Mouse (Mus musculus): ENCODE data around the gene Fosb. TPM values are rescaled to one million over a fixed set of nuclear protein-coding genes. Genes with fewer than 3 reads are reported as not detected.

Fosb gene
- total RNA-seq, 1 experiment from 2014 or later = 1.0 TPM

DNA sequence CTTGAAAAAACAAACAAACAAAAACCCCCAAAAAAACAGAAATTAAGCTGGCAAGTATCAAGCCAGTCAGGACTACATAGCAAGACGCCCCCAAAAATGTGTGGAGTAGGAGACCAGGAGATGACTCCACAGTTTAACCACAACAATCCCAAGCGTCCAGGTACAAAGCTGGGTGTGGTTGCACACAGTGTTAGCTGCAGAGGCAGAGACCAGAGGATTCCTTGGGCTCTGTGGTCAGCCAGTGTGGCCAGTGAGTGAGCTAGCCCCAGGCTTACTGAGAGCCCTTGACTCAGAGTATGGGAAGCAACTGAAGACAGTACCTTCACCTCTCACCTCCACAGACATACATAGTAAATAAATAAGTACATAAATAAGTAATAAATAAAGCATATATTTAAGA lies 22.1 kb upstream of the Fosb start:
- no peak for DNase-seq

DNA sequence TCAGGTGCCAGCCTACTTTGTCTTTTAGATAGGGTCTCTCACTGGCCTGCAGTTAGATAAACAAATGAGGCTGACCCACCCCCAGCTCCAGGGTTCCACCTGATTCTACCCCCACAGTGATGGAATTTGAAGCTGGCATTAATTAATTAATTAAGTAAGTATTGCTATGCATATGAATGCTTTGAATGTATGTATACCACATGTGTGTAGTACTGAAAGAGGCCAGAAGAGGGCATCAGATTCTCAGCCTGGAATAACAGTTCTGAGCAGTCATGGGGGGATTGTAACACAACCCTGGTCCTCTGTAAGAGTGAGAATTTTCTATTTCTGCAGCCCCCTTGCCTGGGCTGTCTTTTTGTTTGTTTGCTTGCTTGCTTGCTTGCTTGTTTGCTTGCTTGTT lies 18.6 kb upstream of the Fosb start:
- DNase-seq = no peak

DNA sequence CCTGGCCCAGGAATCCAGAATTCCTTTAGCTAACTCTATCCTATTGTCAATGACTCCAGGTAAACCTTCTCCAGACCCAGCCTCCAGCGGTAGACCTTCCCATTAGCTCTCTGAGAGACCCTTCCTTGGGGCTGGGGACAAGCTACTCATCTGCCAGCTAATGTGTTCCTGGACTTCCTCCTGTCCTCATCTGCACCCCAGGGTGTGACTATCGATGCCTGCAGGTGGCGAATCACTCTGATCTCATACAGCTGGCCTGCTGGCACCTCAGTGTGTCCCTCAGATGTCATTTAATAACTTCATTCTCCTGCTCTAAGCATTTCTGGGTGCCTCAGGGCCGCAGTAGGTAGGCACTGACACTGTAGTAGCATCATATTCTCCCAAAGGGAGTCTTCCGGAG lies 17.9 kb upstream of the Fosb start:
- DNase-seq = no peak

DNA sequence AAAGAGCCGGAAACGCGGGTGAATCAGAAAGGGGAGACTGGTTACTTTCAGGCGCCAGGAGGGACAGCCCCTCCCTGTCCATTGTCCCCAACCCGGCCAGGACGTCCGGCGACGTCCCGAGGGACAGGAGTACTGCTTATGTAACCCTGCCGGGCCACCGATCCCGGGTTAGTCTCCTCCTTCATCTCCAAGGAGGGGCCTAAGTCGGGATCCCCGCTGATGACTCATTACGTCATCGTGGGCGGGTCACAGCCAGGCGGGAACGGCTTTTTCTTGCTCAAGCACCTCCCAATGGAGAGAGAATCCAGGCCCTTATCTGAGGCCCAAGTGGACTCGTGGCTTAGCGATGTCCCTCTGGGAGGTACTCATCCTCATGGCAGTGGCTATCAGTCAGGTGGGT lies 17.3 kb upstream of the Fosb start:
- DNase-seq = peak; percentile 91

DNA sequence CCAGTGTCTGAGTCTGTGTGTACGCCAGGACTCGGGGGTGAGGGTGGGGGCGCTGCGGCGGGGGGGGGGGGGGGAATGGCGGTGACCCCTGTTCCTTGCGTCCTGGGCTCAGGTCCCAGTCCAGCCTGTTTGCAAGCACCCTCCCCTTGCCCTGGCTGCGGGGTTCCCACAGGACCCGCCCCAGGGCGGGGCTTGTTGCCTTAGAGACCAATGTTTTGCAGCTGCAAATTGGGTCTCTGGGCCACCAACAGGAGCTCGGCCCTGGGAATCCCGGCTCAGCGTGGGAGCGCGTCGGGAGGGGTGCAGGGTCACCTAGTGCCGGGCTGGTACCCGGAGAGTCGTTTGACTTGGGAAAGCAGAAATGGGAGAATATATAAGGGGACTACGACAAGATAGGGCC lies 16.5 kb upstream of the Fosb start:
- peak; percentile 90 for DNase-seq

DNA sequence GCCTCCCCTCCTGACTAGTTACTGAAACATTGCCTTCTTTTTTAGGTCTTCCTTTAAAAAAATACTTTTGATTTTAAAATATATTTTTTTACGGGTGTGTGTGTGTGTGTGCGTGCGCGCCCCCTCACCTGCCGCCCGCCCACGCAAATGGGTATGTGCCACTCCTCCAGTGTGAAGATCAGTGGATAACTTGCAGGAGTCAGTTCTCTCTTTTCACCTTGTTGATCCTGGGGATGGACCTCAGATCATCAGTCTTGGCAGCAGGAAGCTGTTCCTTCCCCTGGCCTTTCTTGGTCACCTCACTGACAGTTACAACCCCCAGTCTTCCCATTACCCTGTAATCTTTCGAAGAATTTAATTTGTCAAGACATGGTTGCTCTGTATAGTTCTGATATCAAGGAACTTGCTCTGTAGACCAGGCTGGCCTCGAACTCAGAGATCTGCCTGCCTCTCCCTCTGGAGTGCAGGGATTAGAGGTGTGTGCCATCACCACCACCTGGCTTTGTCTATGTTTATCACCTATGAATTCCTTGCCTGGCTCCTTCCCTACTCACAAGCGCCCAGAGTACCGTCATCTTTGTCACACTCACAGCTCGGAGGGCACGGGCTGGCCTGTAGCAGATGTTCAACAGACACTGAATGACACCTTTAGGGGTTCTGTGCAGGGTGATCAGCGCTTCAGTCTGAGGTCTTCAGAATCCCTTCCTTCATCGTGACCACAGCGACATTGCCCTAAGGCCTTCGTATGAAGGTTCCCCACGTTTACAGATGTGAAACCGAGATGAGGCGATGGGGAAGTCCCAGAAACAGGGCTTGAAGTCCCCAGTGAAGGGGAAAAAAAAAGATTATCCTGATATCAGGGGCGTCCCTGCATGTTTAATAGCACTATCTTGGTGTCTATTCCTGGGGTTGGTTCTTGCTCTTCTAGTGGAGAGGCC lies 15.7 kb upstream of the Fosb start:
- DNase-seq = no peak

DNA sequence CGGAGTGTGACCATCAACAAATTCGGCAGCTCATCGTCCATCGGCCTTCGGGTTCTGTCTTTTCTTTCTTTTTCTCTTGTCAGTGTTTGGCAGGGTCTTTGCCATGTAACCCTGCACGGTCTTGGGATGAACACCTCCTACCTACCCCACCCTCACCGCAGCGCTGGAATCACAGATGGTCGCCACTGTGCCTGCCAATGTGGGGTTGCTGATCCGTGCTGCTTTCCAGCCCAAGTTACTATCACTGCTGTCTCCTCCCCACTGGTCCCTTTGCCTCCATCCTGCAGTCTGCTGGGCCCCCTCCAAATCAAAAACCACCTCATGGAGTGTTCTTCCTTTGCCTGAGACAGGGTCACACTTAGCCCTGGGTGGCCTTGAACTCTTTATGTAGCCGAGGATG lies 14.4 kb upstream of the Fosb start:
- DNase-seq = no peak

DNA sequence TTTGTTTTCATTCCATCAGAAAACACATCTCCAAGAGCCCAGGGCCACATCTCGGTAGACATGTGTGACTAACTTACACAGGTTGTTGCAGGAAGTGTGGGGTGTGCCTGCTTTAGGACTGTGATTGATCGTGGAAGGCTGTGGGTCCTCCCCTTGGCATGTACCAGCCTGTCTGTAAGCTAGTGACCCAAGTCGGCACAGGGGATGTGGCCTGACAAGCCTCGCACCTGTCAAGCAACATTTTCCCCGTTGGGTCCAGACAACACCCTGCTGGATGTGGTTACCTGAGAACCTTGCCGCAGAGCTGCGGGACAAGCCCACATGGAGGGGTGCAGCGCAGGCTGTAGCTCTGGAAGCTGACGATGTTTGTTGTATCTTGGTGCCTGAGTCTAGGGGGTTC lies 12.6 kb upstream of the Fosb start:
- no peak for DNase-seq

DNA sequence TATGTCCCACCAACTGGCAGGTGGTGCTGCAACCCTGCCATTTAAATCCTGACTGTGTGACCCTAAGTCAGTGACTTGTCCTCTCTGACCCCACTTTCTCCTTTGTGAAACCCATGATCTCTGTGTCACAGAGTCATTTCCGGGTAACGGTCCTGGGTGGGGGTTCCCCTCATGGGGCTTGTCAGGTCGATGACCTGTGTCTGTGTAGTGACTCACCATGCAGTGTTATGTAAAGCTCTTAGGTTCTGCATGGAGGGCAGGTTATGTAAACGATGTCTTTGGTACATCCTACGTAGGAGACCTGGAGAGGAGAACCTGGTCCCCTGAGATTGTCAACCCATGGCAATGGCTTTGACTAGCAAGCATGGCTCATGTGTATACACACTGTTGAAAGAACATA lies 11.6 kb upstream of the Fosb start:
- no peak for DNase-seq

DNA sequence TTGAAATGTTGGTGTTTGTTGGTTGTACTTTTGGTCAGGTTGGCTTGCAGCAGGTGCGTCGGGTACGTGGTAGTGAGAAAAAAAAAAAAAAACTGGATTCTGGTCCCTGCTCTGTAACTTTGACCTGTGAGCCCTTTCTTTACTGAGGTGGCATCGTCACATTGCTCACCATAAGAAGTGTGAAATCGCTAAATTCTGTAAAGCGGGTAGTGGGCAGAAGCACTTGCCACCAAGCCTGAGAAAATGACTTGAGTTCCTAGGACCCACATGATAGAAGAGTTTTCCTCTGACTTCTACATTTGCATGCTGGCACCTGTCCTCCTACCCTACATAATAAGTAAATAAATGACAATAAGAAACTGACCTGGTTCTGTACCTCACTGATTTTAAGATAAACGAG lies 10.8 kb upstream of the Fosb start:
- DNase-seq = no peak

DNA sequence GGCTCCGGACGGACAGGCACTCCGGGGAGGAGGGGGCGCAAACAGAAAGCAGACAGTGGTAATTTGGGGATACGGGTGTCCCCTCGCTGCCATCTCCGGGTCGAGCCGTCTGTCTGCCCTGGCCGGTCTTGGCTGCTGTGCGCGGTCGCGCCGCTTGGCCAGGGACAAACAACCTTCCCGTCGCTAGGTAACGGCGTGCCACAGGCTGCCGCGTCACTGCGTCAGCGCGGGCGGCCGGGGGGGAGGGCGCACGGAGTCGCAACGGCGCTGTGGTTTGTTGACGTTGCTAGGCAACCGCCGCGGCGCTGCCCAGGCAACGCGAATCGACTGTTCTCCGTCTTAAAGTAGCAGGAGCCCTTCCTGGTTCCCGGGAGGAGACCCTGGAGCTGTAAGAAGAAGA lies 10.1 kb upstream of the Fosb start:
- DNase-seq = peak; percentile 97

DNA sequence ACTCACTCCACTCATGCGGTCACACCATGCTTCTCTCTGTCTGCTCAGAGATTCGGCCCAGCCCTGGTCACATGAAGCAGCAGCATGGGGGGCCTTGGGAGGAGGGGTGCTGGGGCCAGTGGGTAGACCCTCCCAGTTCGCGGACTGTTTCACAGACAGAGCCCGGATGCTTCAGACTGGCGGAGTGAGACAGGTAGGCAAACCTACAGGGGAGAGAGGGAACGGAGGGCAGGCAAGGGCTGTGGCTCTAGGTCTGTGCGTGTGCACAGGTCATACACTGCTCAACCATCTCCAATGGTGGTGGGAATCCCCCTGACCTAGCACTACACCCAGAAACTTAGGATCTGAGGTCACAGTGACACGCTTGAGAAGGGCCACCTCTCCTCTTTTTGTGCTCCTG lies 9.6 kb upstream of the Fosb start:
- no peak for DNase-seq

DNA sequence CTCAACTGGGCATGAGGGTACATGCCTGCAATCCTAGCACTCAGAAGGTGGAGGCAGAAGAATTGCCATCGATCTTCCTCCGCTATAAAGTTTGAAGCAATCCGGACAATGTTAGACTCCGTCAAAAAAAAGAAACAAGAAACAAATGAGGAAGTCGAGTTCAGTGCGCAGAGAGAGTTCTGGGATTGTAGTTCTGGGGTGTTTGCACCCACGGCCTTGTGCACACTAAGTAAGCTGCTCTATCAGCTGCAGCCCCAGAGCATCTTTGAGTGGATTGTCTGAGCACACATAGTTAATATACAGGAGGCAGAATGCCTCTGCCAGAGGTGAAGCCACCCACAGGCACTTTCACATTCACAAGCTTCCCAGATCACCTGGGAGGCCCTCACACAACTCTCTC lies 8.8 kb upstream of the Fosb start:
- DNase-seq = no peak

DNA sequence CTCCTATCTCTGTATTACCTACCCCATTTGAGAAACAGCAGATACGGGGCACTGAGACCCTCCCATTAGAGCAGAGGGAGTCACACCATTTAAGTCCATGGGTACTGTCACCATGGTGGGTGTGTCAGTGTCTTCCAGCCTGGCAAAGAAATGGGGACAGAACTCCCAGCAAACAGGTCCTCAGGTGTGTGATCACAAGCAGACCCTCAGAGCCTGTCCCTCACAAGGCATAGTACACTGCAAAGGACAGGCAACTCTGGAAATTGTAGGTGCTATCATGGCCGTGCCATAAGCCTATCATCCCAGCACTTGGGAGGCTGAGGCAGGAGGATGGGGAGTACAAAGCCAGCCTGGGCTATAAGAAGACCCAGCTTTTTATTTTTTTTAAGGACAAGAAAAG lies 8.3 kb upstream of the Fosb start:
- DNase-seq = no peak

DNA sequence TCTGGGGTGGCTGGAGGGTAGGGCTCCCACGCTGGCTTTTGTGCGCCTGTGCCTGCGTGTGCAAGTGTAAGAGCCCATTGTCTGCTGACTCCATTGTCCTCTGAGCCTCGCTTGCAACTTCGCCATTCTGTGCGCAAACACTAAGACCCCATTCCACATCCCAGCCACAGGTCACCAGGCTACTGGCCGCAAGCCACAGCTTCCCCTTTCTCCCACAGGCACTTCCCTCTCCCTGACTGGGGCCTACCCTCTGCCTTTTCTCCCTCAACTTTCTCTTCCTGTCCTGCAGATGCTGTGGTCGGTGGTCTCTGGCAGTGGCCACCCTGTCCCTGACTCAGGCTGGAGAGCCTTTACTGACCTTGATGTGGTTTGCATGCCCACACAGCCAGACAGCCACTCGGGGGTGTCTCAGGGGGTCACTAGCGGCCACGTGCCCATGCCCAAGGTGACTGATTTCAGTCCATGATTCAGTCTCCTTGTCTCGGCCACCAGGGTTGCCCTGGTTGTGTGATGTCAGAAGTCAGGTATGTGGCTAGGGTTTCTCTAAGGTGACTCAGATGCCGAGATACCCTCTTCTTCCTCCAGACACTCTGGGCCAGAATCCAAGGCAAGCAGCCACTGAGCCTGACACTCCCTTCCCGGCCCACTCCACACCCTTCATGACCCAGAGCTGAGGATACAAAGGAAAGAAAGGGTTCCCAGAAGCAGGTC lies 6.8 kb upstream of the Fosb start:
- no peak for DNase-seq

DNA sequence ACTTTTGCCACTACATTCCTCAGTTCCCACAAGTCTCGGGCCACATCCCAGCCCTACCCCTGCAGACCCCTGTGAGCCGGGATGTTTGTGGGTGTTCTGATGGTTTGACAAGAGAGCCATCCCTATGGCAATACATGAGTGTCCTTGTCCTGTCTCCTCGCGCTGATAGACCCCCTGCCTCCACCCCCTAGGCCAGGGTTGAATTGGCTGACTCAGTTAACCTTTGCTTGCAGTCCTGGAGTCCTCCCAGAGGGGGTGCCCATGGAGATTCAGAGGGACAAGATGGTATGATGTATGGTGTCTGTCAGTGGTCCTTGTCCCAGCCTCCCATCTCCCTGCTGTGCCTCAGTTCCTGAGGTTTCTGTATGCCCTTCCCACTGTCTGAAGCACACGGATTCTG lies 4.2 kb upstream of the Fosb start:
- DNase-seq = no peak

DNA sequence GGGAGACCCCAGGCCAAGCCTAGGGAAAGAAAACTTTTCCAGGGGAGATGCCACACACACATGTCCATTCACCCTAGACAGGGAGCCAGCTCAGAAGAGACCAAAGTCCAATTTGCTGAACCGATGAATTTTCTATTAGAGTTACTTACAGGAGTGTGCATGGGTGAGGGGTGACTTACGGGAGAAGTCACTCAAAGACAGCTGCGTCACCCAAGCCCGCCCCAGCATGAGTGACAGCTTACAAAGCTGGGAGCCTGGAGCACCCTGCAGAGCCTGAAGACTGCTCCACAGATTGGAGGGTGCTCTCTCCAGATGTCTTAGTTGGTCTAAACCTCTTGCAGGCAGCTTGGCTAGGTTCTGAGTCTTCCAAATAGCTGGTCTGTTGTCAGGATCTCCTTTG lies 2.1 kb upstream of the Fosb start:
- DNase-seq = no peak

DNA sequence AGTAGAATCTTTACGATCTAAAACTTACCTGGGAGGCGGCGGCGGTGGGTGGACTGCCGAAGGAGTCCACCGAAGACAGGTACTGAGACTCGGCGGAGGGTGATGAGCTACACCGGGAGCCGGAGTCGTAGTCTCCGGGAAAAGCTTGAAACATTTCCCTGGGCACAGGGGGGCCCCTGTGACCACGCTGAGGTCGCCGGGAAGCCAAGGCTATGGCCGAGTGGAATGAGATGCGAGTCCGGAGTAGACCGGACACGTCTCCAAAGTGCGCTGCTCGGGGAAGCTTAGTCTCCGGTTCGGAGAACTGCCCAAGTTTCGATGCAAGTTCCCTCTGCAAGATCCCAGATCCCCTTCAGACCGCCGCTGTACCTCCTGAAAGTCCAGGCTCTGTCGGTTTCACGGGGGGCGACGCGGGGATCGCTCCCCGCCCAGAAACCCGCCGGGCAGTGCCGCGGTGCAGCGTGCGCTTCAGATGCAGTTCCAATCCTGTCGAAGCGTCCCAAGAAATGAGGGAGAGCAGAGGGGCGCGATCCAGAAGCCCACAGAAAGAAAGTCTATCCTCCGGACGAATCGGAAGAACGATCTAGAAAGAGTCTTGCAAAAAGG lies 470 bp downstream of the Fosb start:
- DNase-seq = no peak

DNA sequence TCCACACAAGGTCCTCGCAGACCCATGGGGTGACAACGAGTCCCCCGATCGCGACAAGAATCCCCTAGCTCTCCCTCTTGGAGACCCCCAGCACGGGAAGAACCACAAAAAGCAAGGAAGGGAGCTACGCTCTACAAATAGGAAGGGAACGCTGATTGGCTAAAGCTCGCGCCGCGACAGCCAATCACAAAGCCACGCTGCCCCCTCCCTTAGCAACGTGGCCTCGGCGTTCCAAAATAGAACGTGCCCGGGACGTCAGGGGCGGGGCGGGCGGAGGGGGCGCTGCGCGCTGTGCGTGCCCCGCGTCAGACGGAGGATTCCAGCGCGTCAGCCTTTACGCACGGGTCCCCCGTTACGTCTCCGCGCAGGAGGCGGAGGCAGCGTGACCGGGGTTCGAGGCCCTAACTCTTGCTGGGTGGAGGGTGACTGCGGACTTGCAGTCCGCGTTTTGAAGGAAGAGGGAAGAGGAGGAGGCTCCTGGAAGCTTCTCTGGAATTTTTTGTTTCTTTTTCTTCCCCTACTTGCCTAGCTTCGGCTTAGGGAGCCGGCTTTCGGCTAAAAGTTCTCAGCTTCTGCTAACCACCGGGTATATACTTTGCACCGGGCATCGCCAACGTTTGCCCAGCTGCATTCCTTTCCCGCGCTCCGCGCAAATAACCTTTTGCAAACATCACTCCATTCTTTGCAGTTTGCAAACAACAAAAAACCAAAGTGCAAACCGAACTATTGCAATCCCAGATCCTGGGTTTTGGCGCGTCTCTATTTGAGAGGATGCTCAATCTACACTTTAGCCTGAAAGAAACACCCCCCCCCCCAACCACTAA lies 1.2 kb downstream of the Fosb start:
- peak; percentile 97 for DNase-seq

DNA sequence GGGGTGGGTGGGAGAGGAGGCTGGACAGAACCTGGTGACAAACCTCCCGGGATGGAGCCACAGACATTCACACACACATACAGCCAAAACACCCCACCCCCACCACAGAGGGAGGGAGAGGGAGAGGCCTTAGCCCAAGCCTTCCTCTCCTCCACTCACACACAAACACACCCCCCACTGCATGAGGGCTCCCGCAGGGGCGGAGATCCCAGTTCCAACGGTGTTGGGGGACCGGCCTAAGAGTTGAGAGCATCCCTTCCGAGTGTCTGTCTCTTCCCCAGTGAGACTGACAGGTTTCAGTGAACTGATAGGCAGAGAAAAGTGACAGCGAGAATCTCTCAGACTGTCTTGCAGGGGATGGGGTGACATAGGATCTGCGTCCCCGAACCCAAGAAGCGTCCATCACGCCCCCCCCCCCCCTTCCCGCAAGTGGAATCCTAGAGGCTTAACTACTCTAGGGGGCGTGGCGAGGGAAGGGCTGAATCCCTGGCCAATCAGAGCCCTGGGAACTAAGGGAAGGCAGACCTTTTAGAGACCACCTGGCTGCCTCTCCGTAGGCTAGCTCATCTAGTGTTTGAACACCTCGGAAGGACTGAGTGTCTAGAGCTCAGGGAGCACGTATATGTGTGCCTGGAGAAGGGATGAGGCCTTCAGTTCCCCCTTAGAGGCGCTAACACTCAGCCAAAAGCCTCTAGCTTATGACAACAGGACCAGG lies 2.0 kb downstream of the Fosb start:
- DNase-seq = peak; percentile 77

DNA sequence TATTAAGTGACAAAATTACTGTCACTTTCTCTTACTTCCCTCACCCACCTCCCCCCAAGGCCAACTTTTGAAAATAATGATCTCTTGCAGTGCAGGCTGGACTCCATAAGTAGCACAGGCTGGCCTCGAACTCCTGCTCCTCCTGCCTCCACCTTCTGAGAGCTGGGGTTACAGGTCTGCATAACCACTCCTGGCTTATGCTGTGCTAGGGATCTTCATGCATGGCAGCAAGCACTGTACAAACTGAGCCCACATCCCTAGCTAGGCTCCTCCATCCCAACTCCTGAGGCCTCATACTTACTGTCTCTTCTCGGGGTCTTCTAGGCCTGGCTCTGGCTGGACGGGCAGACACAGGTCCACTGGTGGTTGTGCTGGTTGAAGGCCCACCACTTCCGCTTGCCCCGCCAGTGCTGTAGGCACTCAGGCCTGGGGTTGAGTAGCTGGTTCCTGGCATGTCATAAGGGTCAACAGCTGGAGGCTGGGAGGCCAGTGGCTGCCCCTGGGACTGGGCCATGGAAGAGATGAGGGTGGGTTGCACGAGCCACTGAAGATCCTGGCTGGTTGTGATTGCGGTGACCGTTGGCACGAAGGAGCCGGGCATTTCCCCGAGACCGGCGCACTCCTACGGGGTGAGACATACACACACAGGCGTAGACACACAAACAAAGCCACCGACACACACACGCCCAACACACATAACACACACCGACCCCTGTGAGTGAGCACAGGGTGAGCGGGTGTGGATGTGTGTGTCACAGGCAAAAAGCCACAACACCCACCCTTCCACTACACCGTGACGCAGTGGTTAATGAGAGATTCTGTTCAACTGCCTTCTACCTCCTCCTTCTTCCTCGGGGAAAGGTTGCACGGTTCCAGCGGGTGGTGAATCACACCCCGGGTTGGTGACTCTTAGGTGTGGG lies 2.8 kb downstream of the Fosb start:
- DNase-seq = no peak
